Mouse (Mus musculus): ENCODE data around the gene Eif4g3. TPM values are rescaled to one million over a fixed set of nuclear protein-coding genes. Genes with fewer than 3 reads are reported as not detected.

Eif4g3 gene
- polyA plus RNA-seq, 1 experiment from 2014 or later, result 22.2 TPM

GRCm38 (mm10) chr4:138168162-138168561 is 175.3 kb downstream of the Eif4g3 start:
- Histone ChIP-seq H3K4me1 (peaks cover 21% of the 10 kb centered on the region), H3K9ac (no peak overlapping the region), H3K36me3 (peaks cover 99% of the 10 kb centered on the region), H3K4me3 (no peak overlapping the region), H3K4me2 (no peak overlapping the region), H3K9me3 (no peaks in the 10 kb centered on the region), H3K27me3 (replicated peaks) (no peaks in the 10 kb centered on the region), H3K27ac (replicated peaks) (no peak overlapping the region)
- no peak for ATAC-seq (ENCODE audit: extremely low read depth, insufficient number of reproducible peaks, low FRiP score, low TSS enrichment)
- WGBS, result 66% methylated on average over 3 of the region's 3 CpGs

DNA sequence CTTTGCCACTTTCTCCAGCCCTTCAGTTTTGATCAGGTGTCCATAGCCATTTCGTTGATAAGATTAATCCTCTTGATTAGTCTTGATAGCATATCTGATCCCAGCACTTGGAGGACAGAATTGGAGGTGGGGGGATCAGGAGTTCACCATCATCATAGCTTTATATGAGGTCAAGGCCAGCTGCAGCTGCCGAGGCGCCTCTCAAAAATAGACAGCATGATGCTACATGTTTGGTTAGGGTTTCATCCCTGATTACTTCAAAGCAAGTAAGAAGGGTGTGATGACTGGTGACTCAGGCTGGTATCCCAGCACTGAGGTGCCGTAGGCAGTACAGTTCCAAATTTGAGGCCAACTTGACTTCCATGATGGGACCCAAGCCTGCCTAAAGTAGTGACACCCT is 176.6 kb downstream of the Eif4g3 start:
- no peaks in the 10 kb centered on the region for H3K9me3 ChIP-seq
- H3K4me2 ChIP-seq, result no peak overlapping the region
- WGBS, result 82% methylated on average over 4 of the region's 4 CpGs
- peaks cover 99% of the 10 kb centered on the region for H3K36me3 ChIP-seq
- H3K4me1 ChIP-seq, result peaks cover 9% of the 10 kb centered on the region
- no peak for ATAC-seq (ENCODE audit: extremely low read depth, insufficient number of reproducible peaks, low FRiP score, low TSS enrichment)
- no peak overlapping the region for H3K4me3 ChIP-seq
- H3K27ac ChIP-seq (replicated peaks), result no peak overlapping the region
- H3K27me3 ChIP-seq (replicated peaks), result no peaks in the 10 kb centered on the region
- no peak overlapping the region for H3K9ac ChIP-seq

- no peak overlapping the region for H3K4me3 ChIP-seq
- 91% methylated on average over 4 of the region's 4 CpGs for WGBS
- no peaks in the 10 kb centered on the region for H3K27me3 ChIP-seq (replicated peaks)
- no peaks in the 10 kb centered on the region for H3K9me3 ChIP-seq
- H3K27ac ChIP-seq (replicated peaks), result no peak overlapping the region
- peaks cover 1% of the 10 kb centered on the region for H3K4me1 ChIP-seq
- H3K9ac ChIP-seq, result no peak overlapping the region
- no peak overlapping the region for H3K4me2 ChIP-seq
- peaks cover 99% of the 10 kb centered on the region for H3K36me3 ChIP-seq
- ATAC-seq (ENCODE audit: extremely low read depth, insufficient number of reproducible peaks, low FRiP score, low TSS enrichment), result no peak
Measured at GRCm38 (mm10) chr4:138172686-138173085, 179.9 kb downstream of the Eif4g3 start.

DNA sequence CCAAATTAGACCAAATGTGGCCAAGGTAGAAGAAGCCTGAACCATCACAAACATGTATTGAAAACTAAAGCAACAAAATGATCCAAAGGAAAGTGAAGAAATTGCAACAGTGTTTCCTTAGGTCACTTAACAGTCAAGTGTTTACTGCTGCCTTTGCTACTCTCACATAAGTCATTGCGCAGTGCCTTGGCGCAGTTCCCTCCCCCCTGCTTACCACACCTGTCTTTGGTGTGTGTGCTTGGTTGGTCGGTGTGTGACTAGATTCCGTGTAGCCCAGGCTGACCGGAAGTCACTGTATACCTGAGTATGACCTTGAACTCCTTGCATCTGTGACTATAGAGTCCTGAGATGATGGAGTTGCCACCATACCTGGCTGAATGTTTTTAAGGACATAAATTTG is 186.6 kb downstream of the Eif4g3 start:
- Histone ChIP-seq H3K9me3 (no peaks in the 10 kb centered on the region), H3K4me1 (no peaks in the 10 kb centered on the region), H3K27ac (replicated peaks) (no peak overlapping the region), H3K9ac (no peak overlapping the region), H3K27me3 (replicated peaks) (no peaks in the 10 kb centered on the region), H3K4me2 (no peak overlapping the region), H3K4me3 (no peak overlapping the region), H3K36me3 (peaks cover 96% of the 10 kb centered on the region)
- no peak for ATAC-seq (ENCODE audit: extremely low read depth, insufficient number of reproducible peaks, low FRiP score, low TSS enrichment)
- 95% methylated on average over 5 of the region's 5 CpGs for WGBS

DNA sequence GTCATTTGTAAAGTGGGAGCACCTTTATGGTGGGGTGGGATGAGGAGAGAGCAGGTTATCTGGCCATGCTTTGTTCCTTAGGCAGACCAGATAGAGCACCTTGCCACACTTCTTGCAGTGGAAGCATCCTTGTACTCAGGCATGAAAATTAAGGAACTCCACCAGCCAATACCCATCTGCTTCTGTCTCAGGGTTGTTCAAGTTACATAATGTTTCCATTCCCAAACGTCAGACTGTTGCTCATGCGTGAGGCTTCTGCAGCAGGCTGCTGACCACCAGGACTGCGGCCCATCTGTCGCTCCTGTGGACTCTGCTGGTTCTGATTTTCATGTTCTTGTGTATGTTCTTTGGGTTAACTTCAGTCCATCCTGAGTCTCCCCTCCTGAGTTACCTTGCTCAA is 187.9 kb downstream of the Eif4g3 start:
- peaks cover 96% of the 10 kb centered on the region for H3K36me3 ChIP-seq
- no peaks in the 10 kb centered on the region for H3K4me1 ChIP-seq
- no peak overlapping the region for H3K27ac ChIP-seq (replicated peaks)
- no peak for ATAC-seq (ENCODE audit: extremely low read depth, insufficient number of reproducible peaks, low FRiP score, low TSS enrichment)
- no peaks in the 10 kb centered on the region for H3K27me3 ChIP-seq (replicated peaks)
- no peak overlapping the region for H3K4me3 ChIP-seq
- no peak overlapping the region for H3K4me2 ChIP-seq
- 90% methylated on average over 4 of the region's 4 CpGs for WGBS
- no peak overlapping the region for H3K9ac ChIP-seq
- no peaks in the 10 kb centered on the region for H3K9me3 ChIP-seq

- Histone ChIP-seq H3K9me3 (no peaks in the 10 kb centered on the region), H3K4me2 (no peak overlapping the region), H3K4me3 (no peak overlapping the region), H3K4me1 (peaks cover 17% of the 10 kb centered on the region), H3K36me3 (peaks cover 90% of the 10 kb centered on the region), H3K27ac (replicated peaks) (no peak overlapping the region), H3K9ac (no peak overlapping the region), H3K27me3 (replicated peaks) (no peaks in the 10 kb centered on the region)
- ATAC-seq (ENCODE audit: extremely low read depth, insufficient number of reproducible peaks, low FRiP score, low TSS enrichment), result no peak
- WGBS, result 92% methylated on average over 5 of the region's 5 CpGs
Measured at GRCm38 (mm10) chr4:138184056-138184455, 191.2 kb downstream of the Eif4g3 start.

DNA sequence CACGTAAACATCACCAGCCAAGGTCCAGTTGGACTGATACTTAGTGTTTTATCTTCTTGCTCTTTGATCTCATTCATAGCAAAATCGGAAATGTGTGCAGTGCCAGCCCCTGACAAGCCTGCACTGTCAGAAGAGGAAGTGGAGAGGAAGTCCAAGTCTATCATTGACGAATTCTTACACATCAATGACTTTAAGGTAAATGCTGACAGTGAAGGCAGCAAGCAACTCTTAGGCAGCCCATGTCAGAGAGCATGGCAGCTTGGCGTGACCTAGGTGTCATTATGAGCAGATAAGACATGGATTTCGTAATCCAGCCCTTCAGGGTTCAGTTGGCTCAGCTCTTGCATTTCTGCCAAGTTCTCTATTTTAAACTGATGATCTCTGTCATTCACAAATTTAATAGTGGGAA is 191.8 kb downstream of the Eif4g3 start:
- Histone ChIP-seq H3K36me3 (peaks cover 89% of the 10 kb centered on the region), H3K4me3 (no peak overlapping the region), H3K9me3 (no peaks in the 10 kb centered on the region), H3K27ac (replicated peaks) (no peak overlapping the region), H3K27me3 (replicated peaks) (no peaks in the 10 kb centered on the region), H3K9ac (no peak overlapping the region), H3K4me2 (no peak overlapping the region), H3K4me1 (peaks cover 22% of the 10 kb centered on the region)
- ATAC-seq (ENCODE audit: extremely low read depth, insufficient number of reproducible peaks, low FRiP score, low TSS enrichment), result no peak
- 74% methylated on average over 5 of the region's 5 CpGs for WGBS

DNA sequence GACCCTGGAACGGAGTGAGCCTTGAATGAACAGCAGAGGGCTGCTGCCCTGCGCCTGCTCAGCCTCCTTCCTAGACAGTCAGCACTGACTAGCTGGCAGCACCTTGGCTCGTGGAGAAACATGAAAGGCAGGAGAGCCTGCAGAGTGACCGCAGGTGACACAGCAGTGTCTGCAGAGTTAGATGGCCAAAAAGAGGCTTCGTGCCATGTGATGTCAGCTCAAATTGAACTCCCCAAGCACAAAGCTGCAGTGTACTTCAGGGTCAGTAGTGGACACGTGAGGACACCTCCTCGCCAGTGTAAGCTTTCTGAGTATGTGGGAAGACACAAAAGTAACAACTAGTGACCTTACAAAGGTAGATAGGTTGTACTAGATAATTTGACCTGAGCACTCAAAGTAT is 193.1 kb downstream of the Eif4g3 start:
- H3K27me3 ChIP-seq (replicated peaks), result no peaks in the 10 kb centered on the region
- no peaks in the 10 kb centered on the region for H3K9me3 ChIP-seq
- no peak overlapping the region for H3K4me2 ChIP-seq
- 87% methylated on average over 7 of the region's 7 CpGs for WGBS
- no peak overlapping the region for H3K9ac ChIP-seq
- no peak overlapping the region for H3K4me3 ChIP-seq
- no peak overlapping the region for H3K27ac ChIP-seq (replicated peaks)
- peaks cover 89% of the 10 kb centered on the region for H3K36me3 ChIP-seq
- peaks cover 22% of the 10 kb centered on the region for H3K4me1 ChIP-seq
- ATAC-seq (ENCODE audit: extremely low read depth, insufficient number of reproducible peaks, low FRiP score, low TSS enrichment), result no peak

DNA sequence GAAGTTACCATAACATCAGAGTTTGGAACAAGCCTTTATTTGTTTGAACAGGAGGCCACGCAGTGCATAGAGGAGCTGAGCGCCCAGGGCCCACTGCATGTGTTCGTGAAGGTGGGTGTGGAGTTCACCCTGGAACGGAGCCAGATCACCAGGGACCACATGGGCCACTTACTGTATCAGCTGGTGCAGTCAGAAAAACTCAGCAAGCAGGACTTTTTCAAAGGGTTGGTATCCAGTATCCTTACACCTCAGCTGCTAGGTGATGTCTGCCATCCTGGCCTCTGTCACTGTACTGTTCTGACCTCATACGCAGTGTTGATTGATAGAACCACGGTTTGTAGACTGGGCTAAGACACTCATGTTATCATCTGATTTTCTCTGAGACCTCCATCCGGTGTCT is 195.2 kb downstream of the Eif4g3 start:
- Histone ChIP-seq H3K9ac (no peak overlapping the region; the same call in 1 of the 2 replicates), H3K4me2 (no peak overlapping the region), H3K9me3 (no peaks in the 10 kb centered on the region), H3K36me3 (peaks cover 90% of the 10 kb centered on the region), H3K4me3 (no peak overlapping the region), H3K27me3 (replicated peaks) (no peaks in the 10 kb centered on the region), H3K27ac (replicated peaks) (peak overlapping the region; percentile 75), H3K4me1 (peaks cover 22% of the 10 kb centered on the region)
- no peak; the same call in 1 of the 2 replicates for ATAC-seq (ENCODE audit: extremely low read depth, insufficient number of reproducible peaks, low FRiP score, low TSS enrichment)
- 35% methylated on average over 7 of the region's 7 CpGs for WGBS

DNA sequence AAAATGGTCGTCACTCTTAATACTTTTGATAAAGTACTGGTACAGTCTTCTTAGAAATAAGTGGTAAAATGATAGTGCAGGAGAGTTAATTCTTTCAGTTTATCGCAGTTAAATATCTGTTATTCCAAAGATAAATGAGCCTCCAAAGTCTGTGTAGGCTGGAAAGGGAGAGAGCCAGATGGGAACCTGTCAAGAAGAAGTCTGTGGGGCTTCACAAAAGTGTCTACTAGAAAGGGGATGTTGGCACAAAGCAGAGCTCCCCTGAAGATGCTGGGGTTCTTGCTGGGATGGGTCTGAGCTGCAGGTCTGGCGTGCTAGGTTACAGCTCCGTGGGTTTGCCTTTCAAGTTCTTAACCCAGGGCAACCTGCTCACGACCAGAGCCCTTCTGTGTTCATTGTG is 199.7 kb downstream of the Eif4g3 start:
- H3K27ac ChIP-seq (replicated peaks), result no peak overlapping the region
- H3K4me1 ChIP-seq, result peaks cover 19% of the 10 kb centered on the region
- H3K4me3 ChIP-seq, result no peak overlapping the region
- no peak overlapping the region for H3K9ac ChIP-seq
- H3K27me3 ChIP-seq (replicated peaks), result no peaks in the 10 kb centered on the region
- 87% methylated on average over 5 of the region's 5 CpGs for WGBS
- H3K36me3 ChIP-seq, result peaks cover 93% of the 10 kb centered on the region
- ATAC-seq (ENCODE audit: extremely low read depth, insufficient number of reproducible peaks, low FRiP score, low TSS enrichment), result no peak
- H3K9me3 ChIP-seq, result no peaks in the 10 kb centered on the region
- no peak overlapping the region for H3K4me2 ChIP-seq

- H3K9ac ChIP-seq, result no peak overlapping the region
- no peak overlapping the region for H3K4me2 ChIP-seq
- ATAC-seq (ENCODE audit: extremely low read depth, insufficient number of reproducible peaks, low FRiP score, low TSS enrichment), result no peak
- no peaks in the 10 kb centered on the region for H3K4me1 ChIP-seq
- 72% methylated on average over 3 of the region's 3 CpGs for WGBS
- H3K4me3 ChIP-seq, result no peak overlapping the region
- no peak overlapping the region for H3K27ac ChIP-seq (replicated peaks)
- no peaks in the 10 kb centered on the region for H3K9me3 ChIP-seq
- H3K27me3 ChIP-seq (replicated peaks), result no peaks in the 10 kb centered on the region
- peaks cover 96% of the 10 kb centered on the region for H3K36me3 ChIP-seq
Measured at GRCm38 (mm10) chr4:138200769-138201168, 207.9 kb downstream of the Eif4g3 start.

DNA sequence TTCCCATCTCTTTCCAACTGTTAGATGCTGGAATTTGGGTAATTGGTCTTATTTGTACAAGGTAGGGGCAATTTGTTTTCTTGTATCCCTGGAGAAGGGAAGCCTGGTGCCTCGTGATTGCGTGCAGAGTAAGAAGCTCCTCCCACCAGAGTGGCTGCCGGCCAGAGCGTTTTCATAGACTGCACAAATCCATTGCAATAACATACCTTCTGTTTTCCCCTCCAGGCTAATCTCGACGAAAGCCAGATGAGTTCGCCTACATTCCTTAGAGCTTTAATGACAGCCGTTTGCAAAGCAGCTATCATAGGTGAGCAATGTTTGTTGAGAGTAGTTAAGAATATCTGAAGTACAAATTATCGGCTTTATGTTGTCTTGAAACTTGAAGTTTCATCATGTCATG is 208.9 kb downstream of the Eif4g3 start:
- Histone ChIP-seq H3K36me3 (peaks cover 95% of the 10 kb centered on the region), H3K27me3 (replicated peaks) (no peaks in the 10 kb centered on the region), H3K4me1 (no peaks in the 10 kb centered on the region), H3K9me3 (no peaks in the 10 kb centered on the region), H3K9ac (no peak overlapping the region), H3K4me3 (no peak overlapping the region), H3K4me2 (no peak overlapping the region), H3K27ac (replicated peaks) (peak overlapping the region; percentile 28; the same call in 1 of the 2 replicates)
- ATAC-seq (ENCODE audit: extremely low read depth, insufficient number of reproducible peaks, low FRiP score, low TSS enrichment), result no peak
- WGBS, result 43% methylated on average over 9 of the region's 9 CpGs
